Mouse (Mus musculus) stomach, postnatal 0 days (tissue): ENCODE data around the gene Krcc1.
A peak's percentile ranks its signal among the peaks of the same experiment; 100 is the strongest.

Experiments used
- CTCF ChIP-seq: IDR thresholded peaks from 2 replicates; pipeline ENCODE4 v1.5.1; 2016; ENCODE audit warnings: antibody characterized with exemption, low read depth, mild to moderate bottlenecking, moderate library complexity
- EP300 ChIP-seq: optimal IDR thresholded peaks from 2 replicates; pipeline ENCODE3; 2016; ENCODE audit warnings: antibody characterized with exemption

- peak; percentile 60 for TF ChIP-seq CTCF
- TF ChIP-seq EP300: no peak
Measured at GRCm38 (mm10) chr6:71302097-71302731, 30.7 kb downstream of the Krcc1 start.
